ENCODE assay signal across 9 mouse cellular contexts in genomic region chr8:83738949-83739710, GRCm38 (mm10). TPM values are rescaled to one million over a fixed set of nuclear protein-coding genes. Genes with fewer than 3 reads are reported as not detected.
DNase-seq lines count a peak whose midpoint lies in the region; ATAC-seq and TF ChIP-seq lines count a peak whose summit lies in the region.
"Had no signal": no experiment of that assay in that cellular context is flagged by ENCODE, and none has a peak within 500 bp of the region (broad histone marks: within the 10 kb centered on the region; RNA-seq: fewer than 3 reads in every experiment).

No protein-coding gene starts in this region.

- WGBS in hindbrain, embryonic 14.5 days = 77% methylated on average over 10 of the region's 10 CpGs
- WGBS in hindbrain, embryonic 16.5 days = 74% methylated on average over 10 of the region's 10 CpGs
- WGBS in intestine, postnatal 0 days = 64% methylated on average over 10 of the region's 10 CpGs

- H3K27ac ChIP-seq in hindbrain, embryonic 14.5 days = no peak overlapping the region
- no peak overlapping the region for H3K27ac ChIP-seq in hindbrain, embryonic 16.5 days (ENCODE audit: low read depth, low read length)
- peak overlapping the region; percentile 81; the same call in 1 of the 2 replicates for H3K27ac ChIP-seq in intestine, postnatal 0 days (ENCODE audit: low read depth, low read length)

- no peak for DNase-seq in hindbrain, embryonic 14.5 days (ENCODE audit: low spot score)
- DNase-seq in embryo, embryonic 11 days = peak; percentile 76
- DNase-seq in lung, postnatal 4 days = peak; percentile 30 to 51
- no peak for DNase-seq in ovary, postnatal 10 days (ENCODE audit: low spot score)
- DNase-seq in cerebellum, postnatal 14 days = no peak
- no peak for DNase-seq in urinary bladder, adult 2 months (ENCODE audit: low spot score)

- no peak overlapping the region for H3K4me3 ChIP-seq in hindbrain, embryonic 14.5 days (replicated peaks; ENCODE audit: low read length)
- H3K4me3 ChIP-seq in hindbrain, embryonic 16.5 days (ENCODE audit: low read length) = no peak overlapping the region
- 0 out of 2 replicates have a peak overlapping the region, but pooled peaks have one; percentile 5 for H3K4me3 ChIP-seq in intestine, postnatal 0 days (ENCODE audit: low read depth, low read length)

- H3K9ac ChIP-seq in hindbrain, embryonic 14.5 days = no peak overlapping the region
- H3K9ac ChIP-seq in hindbrain, embryonic 16.5 days (ENCODE audit: low read depth, low read length) = no peak overlapping the region
- no peak overlapping the region for H3K9ac ChIP-seq in intestine, postnatal 0 days (ENCODE audit: low read depth, low read length)

- no peak for ATAC-seq in hindbrain, embryonic 14.5 days (ENCODE audit: low FRiP score)
- ATAC-seq in hindbrain, embryonic 16.5 days = no peak
- ATAC-seq in intestine, postnatal 0 days = 0 out of 2 replicates have a peak, but pooled peaks have one; percentile 5

- peak overlapping the region; percentile 87 for H3K4me2 ChIP-seq in hindbrain, embryonic 14.5 days (replicated peaks)
- no peak overlapping the region for H3K4me2 ChIP-seq in hindbrain, embryonic 16.5 days (ENCODE audit: low read length)
- H3K4me2 ChIP-seq in intestine, postnatal 0 days (replicated peaks; ENCODE audit: low read depth) = peak overlapping the region; percentile 88

- no peak for TF ChIP-seq CTCF in intestine, postnatal 0 days (IDR thresholded peaks at IDR 0.05; ENCODE audit: low read depth)

- H3K27me3 ChIP-seq in hindbrain, embryonic 14.5 days (ENCODE audit: control insufficient read depth, insufficient read depth, low read length) = peaks cover 22% of the 10 kb centered on the region
- H3K27me3 ChIP-seq in hindbrain, embryonic 16.5 days (replicated peaks; ENCODE audit: control insufficient read depth, insufficient read depth, low read length) = peaks cover 7% of the 10 kb centered on the region
- no peaks in the 10 kb centered on the region for H3K27me3 ChIP-seq in intestine, postnatal 0 days (replicated peaks; ENCODE audit: control insufficient read depth, insufficient read depth, low read length)
- H3K27me3 ChIP-seq: Patski had no signal

- H3K4me1 ChIP-seq in hindbrain, embryonic 14.5 days (replicated peaks; ENCODE audit: control insufficient read depth, insufficient read depth, low read length) = no peaks in the 10 kb centered on the region
- peaks cover 6% of the 10 kb centered on the region for H3K4me1 ChIP-seq in hindbrain, embryonic 16.5 days (ENCODE audit: control insufficient read depth, insufficient read depth, low read depth, low read length)
- 0 out of 2 replicates have a peak, but pooled peaks cover 3% of the 10 kb centered on the region for H3K4me1 ChIP-seq in intestine, postnatal 0 days (replicated peaks; ENCODE audit: control insufficient read depth, insufficient read depth, low read length)

- no peaks in the 10 kb centered on the region for H3K9me3 ChIP-seq in hindbrain, embryonic 14.5 days (ENCODE audit: control insufficient read depth, low read length)
- H3K9me3 ChIP-seq in hindbrain, embryonic 16.5 days (ENCODE audit: control insufficient read depth, low read length) = no peaks in the 10 kb centered on the region
- H3K9me3 ChIP-seq in intestine, postnatal 0 days (ENCODE audit: control insufficient read depth) = no peaks in the 10 kb centered on the region

- H3K36me3 ChIP-seq in hindbrain, embryonic 14.5 days (replicated peaks; ENCODE audit: control insufficient read depth, insufficient read depth) = no peaks in the 10 kb centered on the region
- no peaks in the 10 kb centered on the region for H3K36me3 ChIP-seq in hindbrain, embryonic 16.5 days (ENCODE audit: control insufficient read depth, insufficient read depth, low read length)
- no peaks in the 10 kb centered on the region for H3K36me3 ChIP-seq in intestine, postnatal 0 days (ENCODE audit: control insufficient read depth, insufficient read depth)

RNA-seq across cellular contexts. Expression of gene Adgre5, which starts 2.0 kb away (rescaled TPM):
- 13.5 and 13.7 TPM in 2 replicates for polyA plus RNA-seq in hindbrain, embryonic 14.5 days (2014; fragmentation: Nextera tagmentation; extraction: Ambion mirVana)
- 9.9 and 14.6 TPM in 2 replicates for polyA plus RNA-seq in hindbrain, embryonic 16.5 days (2015; fragmentation: Nextera tagmentation; extraction: Ambion mirVana)
- polyA plus RNA-seq in intestine, postnatal 0 days (2015; fragmentation: Nextera tagmentation; extraction: Ambion mirVana) = 17.2 and 17.6 TPM in 2 replicates
- 119 and 129 TPM in 2 replicates for polyA plus RNA-seq in urinary bladder, adult 2 months (2012; rRNA removed)

RNA-seq across cellular contexts. Expression of gene Ddx39, which starts 24.2 kb away (rescaled TPM):
- 85.6 and 87.4 TPM in 2 replicates for polyA plus RNA-seq in hindbrain, embryonic 14.5 days (2014; fragmentation: Nextera tagmentation; extraction: Ambion mirVana)
- polyA plus RNA-seq in hindbrain, embryonic 16.5 days (2015; fragmentation: Nextera tagmentation; extraction: Ambion mirVana) = 92.6 and 97.9 TPM in 2 replicates
- 69.8 and 75.5 TPM in 2 replicates for polyA plus RNA-seq in intestine, postnatal 0 days (2015; fragmentation: Nextera tagmentation; extraction: Ambion mirVana)
- polyA plus RNA-seq in urinary bladder, adult 2 months (2012; rRNA removed) = 24.8 and 36.4 TPM in 2 replicates

RNA-seq across cellular contexts. Expression of gene Pkn1, which starts 40.2 kb away (rescaled TPM):
- polyA plus RNA-seq in hindbrain, embryonic 14.5 days (2014; fragmentation: Nextera tagmentation; extraction: Ambion mirVana) = 30.2 and 30.4 TPM in 2 replicates
- 21.2 and 24.6 TPM in 2 replicates for polyA plus RNA-seq in hindbrain, embryonic 16.5 days (2015; fragmentation: Nextera tagmentation; extraction: Ambion mirVana)
- polyA plus RNA-seq in intestine, postnatal 0 days (2015; fragmentation: Nextera tagmentation; extraction: Ambion mirVana) = 37.0 and 40.2 TPM in 2 replicates
- 39.0 and 43.3 TPM in 2 replicates for polyA plus RNA-seq in urinary bladder, adult 2 months (2012; rRNA removed)

Comparison
In these comparisons a context has a peak if more than half of its experiments do, and no peak if none do; other contexts are left out.
1. DNase-seq: peak in embryo, embryonic 11 days (single experiment) and lung, postnatal 4 days (2 of 2); none in hindbrain, embryonic 14.5 days (single experiment), ovary, postnatal 10 days (single experiment), cerebellum, postnatal 14 days (0 of 2) and urinary bladder, adult 2 months (single experiment).